Mouse (Mus musculus) lung, postnatal 36 days (tissue): ENCODE results near the gene Mettl7a1.
"Not testable (repeated sequence)": the region's sequence is repeated elsewhere in the genome, so short reads cannot be mapped to it uniquely, and the experiment has no call there.

Experiments
- DNase-seq: peaks from one replicate; pipeline ENCODE4 v3.0.0; 2022; ENCODE audit warnings: mixed read lengths

The Mettl7a1 gene

DNA sequence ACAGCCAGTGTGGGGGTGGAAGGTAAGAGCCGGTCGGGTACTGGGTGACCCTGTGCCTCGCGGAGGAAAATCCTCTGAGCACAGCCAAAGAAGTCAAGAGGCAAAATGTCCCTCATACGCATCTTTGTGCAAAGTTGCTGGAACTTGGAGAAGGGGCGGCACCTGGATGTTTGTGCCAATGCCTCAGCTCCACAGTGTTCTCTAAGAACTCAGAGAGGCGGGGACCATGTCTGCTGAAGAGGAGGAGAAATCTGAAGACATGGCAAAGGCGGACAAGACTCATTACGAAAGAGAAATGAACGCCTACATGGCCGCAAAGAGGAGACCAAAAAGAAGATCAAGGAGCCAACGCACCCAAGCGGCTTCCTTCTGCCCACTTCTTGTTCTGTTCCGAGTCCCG lies 2.4 kb upstream of the Mettl7a1 start:
- DNase-seq: peak; percentile 49

- DNase-seq: no peak
Measured at GRCm38 (mm10) chr15:100303428-100304018, 417 bp upstream of the Mettl7a1 start.

DNA sequence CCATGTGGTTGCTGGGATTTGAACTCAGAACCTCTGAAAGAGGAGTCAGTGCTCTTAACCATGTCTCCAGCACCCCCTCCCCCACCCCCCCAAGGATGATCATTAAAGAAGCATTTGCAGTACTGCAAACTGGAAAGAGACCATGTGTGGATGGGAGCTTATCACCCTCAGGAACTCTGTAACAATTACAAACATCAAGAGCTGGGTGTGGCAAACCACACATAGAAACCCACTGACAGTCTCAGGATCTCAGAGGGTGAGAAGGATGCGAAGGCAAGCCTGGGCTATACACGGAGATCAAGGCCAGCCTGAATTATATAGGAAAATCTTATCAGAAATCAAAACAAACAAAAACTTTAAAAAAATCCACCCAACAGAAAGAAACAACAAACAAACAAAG lies 2.3 kb downstream of the Mettl7a1 start:
- DNase-seq: no peak

DNA sequence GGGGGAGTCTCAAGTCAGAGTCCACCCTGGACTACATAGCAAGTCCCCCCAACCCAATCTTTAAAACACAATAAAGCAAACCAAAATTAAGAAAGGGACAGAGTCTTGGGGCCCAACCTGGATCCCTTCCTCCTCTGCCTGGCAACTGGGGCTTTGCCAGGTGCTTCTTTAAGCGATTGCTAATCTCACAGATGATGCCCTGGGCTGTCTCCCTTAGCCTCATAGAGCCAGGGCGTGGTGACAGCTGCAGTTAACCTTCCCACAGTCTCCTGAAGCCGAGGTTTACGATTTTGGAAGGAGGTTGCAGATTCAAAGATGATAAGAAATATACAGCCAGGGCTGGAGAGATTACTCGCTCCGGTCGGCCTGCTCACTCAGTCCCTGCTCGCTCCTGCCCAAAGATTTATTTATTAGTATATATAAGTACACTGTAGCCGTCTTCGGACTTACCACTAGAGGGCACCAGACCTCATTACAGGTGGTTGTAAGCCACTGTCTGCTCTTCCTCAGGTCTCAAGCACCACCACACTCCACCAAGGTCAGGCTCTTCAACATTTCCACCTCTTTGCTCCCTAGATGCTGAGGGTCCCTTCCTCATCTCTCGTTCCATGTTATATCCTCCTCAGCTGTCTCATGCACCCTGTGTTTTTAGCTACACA lies 3.6 kb downstream of the Mettl7a1 start:
- DNase-seq: peak; percentile 84

DNA sequence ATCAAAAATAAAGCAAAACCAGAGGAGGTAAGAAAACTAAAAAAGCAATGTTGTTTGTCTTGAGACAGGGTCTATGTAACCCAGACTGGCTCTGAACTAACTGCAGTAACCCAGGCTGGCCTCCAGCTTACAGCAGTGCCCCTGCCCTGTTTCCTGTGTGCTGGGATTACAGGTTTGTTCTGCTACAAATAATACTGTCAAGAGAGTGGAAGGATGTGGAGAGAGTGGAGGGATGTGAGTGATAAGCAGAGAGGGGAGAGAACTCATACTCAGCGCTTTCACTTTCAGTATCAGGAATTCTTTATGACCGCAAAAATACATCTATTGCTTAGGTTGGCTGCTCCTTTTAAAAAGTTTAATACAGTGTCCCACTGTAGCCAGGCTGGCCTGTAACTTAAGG lies 8.4 kb downstream of the Mettl7a1 start:
- no peak for DNase-seq

- no peak for DNase-seq
Measured at GRCm38 (mm10) chr15:100314448-100315145, 10.7 kb downstream of the Mettl7a1 start.

DNA sequence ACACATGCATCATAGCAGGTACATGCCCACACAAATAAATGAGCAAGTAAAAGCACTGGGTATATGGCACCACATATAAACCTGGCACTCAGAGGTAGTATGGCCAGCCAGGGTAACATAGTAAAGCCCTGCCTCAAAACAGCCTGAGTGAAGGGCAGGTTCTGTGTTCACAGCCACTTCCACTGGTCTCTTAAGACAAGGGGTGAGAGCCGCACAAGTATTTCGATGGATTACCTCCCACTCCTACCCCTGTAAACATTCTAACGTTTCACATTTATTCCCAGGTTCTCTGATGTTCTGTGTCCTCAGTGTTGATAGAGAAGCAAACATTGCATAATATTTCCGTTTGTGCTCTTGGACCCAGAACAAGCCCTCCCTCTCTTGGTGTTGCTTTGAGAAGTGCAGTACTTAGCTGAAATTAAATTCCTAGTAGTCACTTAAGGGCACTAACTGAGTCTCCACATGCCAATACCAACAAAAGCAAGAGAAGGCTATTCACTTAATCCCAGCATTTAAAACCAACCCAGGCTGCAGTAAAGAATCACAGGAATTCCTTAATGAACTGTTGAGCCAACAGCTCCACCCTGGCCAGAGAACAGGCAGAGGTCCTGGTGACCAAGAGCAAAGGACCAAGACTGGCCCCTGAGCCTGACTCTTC lies 14.2 kb downstream of the Mettl7a1 start:
- peak; percentile 89 for DNase-seq

DNA sequence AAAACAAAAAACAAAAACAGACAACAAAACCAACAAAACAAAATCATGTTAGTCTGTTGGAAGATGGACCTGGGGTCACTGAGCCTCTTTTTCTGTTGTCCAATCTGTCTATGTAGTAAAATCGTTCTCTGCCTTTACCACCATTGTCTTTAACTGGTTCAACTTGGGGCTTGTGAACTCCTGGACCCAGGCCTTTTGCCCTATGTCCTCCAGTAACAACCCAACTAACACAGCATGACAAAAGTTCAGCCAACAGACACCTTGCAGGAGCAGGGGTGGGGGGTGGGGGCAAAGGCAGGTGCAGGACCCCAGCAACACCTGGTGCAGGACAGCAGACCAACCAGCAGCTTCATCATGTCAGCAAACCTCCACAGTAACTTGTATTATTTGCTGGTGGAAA lies 15.9 kb downstream of the Mettl7a1 start:
- DNase-seq: no peak

DNA sequence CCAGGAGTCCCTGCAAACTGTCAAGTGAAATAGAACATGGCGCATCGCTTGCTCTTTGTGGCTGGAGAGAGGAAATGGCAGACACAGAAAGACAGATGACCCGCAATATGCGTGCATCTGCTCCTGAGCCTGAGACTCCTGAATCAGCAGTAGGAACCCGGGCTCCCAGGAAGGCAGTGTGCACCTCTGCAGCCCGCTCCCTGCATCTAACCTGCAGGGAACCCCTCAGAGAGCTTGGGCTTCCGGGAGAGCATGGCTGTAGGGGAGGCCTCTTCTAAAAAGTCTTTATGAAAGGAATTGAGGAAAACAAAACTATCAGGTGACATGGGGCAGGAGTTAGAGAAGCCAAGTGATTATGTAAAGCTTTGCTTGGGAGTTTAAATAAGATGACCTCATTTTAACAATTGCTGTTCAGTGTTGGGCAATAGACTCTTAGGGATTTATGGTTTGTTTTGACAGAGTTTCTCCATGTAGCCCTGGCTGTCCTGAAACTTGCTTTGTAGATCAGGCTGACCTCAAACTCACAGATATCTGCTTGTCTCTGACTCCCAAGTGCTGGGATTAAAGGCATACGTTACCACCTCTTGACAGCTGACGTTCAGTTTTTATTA lies 16.5 kb downstream of the Mettl7a1 start:
- peak; percentile 76 for DNase-seq

- DNase-seq: peak; percentile 91
Measured at GRCm38 (mm10) chr15:100321134-100321533, 17.2 kb downstream of the Mettl7a1 start.

DNA sequence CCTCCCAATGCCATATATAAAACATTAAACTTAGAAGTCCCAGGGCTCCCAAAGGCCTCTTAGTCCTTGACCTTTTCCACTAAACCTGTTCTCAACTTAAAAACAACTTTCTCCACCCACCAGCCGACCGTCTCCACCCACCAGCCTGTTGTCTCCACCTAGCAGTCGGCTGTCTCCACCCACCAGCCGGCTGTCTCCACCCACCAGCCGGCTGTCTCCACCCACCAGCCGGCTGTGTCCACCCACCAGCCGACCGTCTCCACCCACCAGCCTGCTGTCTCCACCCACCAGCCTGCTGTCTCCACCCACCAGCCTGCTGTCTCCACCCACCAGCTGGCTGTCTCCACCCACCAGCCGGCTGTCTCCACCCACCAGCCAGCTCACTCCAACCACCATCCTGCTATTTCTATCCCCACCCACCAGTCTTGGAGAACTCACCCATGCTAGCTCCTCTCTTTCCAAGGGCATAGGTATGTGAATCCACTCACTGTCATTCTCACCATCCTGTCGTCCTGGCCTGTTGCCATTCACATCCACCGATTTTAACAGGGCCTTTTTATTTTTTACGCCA lies 20.2 kb downstream of the Mettl7a1 start:
- no peak for DNase-seq

DNA sequence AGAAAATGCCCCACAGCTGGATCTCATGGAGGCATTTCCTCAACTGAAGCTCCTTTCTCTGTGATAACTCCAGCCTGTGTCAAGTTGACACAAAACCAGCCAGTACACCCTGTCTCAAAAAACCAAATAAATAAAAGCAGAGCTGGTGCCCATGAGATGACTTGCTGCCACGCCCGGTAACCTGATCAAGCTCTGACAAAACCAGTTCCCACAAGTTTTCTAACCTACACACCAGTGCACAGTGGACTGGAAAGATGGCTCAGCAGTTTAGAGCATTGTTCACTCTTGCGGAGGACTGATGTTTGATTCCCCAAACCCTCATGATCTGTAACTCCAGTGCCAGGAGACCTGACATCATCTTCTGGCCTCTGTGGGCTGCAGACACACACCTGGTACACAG lies 21.3 kb downstream of the Mettl7a1 start:
- DNase-seq: no peak

DNA sequence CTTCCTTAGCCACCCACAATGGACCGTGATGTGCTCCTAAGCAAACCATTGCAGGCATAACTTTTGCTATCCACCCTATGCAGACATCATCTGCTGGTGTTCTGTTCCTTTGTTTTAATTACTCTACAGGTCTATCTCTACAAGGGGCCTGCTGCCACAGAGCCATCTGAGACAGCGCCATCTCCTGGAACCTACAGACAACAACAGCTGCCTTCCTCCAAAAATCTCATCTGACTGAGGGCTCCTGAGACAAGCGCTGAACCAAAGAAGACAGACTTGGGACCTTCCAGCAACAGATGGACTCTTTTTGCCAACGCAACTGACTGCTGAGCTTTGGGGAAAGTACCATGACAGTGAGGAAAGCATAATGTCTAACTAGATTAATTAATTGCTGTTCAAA lies 24.1 kb downstream of the Mettl7a1 start:
- DNase-seq: not testable (repeated sequence)

- DNase-seq: not testable (repeated sequence)
Measured at GRCm38 (mm10) chr15:100329336-100329735, 25.4 kb downstream of the Mettl7a1 start.

GRCm38 (mm10) chr15:100330739-100331138 lies 26.8 kb downstream of the Mettl7a1 start:
- DNase-seq: no peak

GRCm38 (mm10) chr15:100332077-100332961 lies 28.4 kb downstream of the Mettl7a1 start:
- not testable (repeated sequence) for DNase-seq

DNA sequence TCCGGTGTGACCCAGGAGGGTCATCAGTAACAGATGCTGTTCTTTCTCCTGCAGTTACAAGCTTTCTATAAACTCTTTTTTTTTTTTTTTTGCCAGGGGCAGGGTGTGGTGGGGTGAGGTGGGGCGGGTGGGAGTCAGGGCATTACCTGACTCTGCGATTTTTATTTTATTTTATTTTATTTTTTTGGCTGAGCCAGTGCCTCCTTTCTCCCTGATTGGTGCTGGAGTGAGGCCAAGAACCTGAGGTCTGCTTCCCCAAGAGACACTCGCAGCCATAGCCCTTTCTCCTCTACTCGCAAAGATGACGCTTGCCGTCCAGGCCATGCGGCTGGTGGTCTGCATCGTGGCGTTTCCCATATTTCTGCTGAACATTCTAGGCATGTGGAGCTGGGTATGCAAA lies 30.7 kb downstream of the Mettl7a1 start, which contains the start of gene Mettl7a3:
TSS of gene Mettl7a3 (plus strand) at position 301 of the 400 bp plus-strand sequence.
- DNase-seq: no peak

DNA sequence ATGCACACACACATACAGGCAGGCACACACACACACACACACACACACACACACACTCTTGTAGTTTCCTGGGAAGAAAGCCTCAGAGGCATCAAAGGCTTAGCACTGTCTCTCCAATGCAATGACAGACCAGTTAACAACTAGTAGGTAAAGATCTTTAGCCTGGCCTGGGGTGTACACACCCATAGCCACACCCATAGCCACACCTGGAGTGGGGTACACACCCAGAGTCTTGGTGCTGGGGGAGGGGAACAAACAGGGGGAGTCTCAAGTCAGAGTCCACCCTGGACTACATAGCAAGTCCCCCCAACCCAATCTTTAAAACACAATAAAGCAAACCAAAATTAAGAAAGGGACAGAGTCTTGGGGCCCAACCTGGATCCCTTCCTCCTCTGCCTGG lies 33.4 kb downstream of the Mettl7a1 start:
- not testable (repeated sequence) for DNase-seq

GRCm38 (mm10) chr15:100337847-100338246 lies 33.9 kb downstream of the Mettl7a1 start:
- DNase-seq: peak; percentile 92

GRCm38 (mm10) chr15:100341314-100341980 lies 37.5 kb downstream of the Mettl7a1 start:
- peak; percentile 69 for DNase-seq

DNA sequence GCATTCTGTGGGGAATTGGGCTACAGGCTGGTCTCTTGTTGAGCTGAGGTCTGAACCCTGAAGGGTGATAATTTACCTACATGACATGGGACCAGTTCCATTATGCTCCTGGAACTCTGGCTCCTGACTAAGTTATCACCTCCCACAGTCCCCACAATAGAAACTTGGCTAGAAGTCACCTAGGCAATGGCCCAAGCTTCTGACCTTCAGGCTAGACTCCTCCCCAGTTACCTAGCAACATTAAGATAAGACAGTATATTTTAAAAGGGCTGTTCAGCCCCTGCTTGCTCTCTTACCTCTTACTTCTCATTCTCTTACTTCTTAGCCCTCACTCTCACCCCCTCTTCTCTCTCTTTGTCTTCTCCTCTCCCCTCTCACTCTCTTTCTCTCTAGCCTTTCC lies 41.5 kb downstream of the Mettl7a1 start:
- no peak for DNase-seq
